Mouse (Mus musculus): ENCODE data around the gene Pias4.

Gene Pias4

DNA sequence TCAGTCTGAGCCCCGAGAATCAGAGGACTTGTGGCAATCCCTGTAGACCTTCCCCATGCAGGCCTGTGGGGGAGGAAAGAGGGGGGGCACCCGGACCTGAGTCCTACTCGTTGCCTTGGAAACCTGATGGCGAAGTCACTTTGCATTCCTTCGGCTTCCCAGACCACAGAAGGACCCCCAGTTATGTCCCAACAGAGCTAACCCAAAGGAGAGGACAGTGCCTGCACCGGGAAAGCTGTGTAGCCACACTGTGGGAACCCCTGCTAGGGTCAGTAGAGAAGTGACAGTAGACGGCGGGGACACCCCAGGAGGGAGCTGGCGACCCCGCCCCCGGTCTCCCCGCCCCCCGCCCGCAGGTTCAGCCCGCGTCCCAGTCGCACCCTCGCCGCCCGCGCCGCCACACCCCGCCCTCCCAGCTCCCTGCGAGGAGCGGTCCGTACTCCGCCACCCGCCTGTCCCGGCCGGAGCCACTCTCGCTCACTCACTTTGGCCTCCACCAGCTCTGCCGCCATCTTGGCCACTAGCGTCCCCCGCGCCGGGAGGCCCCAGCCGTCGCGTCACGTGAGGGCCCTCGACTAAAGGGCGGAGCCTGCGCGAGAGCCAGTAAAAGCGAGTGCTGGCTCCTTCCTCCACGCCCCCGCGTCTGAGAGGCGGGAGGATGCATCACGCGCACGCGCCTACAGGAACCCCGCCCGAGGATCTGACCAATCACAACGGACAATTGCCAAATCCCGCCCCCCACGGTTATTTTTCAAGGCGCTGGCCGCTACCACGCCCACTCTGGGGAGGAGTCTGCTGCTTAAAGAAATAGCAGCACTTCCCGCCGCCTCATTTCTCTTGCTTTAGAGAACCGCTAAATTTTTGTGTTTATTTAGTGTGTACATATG lies at the start of gene Pias4:
Pias4 (minus strand) TSS at position 724 of the 887 bp plus-strand sequence.
- in situ Hi-C loops (cut with MboI, MseI) = no loop called here

DNA sequence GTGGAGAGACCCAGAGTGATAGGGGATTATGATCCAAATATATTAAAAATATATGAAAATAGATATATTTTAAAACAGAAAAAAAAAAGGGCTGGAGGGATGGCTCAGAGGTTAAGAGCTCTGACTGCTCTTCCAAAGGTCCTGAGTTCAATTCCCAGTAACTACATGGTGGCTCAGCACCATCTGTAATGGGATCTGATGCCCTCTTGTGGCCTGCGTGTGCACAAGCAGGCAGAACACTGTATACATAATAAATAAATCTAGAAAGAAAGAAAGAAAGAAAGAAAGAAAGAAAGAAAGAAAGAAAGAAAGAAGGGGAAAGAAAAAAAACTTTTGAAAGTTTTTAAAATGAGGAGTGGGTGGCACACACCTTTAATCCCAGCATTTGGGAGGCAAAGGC lies 49.5 kb upstream of the Pias4 start:
- in situ Hi-C loops (cut with MboI, MseI) = loop anchor here (25.0 kb wide), 1 partner anchor 1995 kb away; no protein-coding TSS in a partner anchor

DNA sequence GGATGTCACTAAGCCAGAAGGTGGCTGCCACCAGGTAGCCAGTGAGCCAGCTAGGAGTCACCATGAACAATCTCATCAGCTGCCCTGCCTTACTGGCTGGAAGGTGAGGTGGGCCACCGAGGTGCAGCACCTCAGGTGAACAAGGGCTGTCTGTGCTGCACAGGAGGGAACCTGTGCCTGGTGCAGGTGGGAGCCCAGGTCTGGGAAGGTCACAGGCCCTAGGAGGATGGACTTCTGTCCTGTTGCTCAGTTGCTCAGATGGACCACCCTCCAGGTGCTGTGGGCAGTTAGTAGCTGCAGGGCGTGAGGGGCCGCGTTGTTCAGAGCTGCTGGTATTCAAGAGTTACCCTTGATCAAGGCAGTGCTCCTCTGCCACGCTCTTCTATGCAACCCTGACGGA lies 49.1 kb upstream of the Pias4 start:
- in situ Hi-C loops (cut with MboI, MseI) = loop anchor here (25.0 kb wide), 1 partner anchor 1995 kb away; no protein-coding TSS in a partner anchor

DNA sequence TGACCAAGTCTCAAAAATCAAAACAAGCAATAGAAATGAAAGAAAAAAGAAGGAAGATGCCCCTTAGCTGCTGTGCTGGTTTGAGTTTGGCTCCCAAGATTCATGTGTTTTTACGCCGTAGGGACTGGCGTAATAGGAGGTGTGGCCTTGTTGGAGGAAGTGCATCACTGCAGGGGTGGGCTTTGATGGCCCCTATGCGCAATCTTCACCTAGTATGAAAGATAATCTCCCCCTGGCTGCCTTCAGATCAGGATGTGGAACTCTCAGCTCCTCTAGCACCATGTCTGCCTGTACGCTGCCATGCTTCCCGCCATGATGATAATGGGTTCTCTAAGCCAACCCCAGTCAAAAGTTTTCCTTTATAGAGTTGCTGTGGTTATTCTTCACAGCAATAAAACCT lies 48.5 kb upstream of the Pias4 start:
- in situ Hi-C loops (cut with MboI, MseI) = loop anchor here (25.0 kb wide), 1 partner anchor 1996 kb away; no protein-coding TSS in a partner anchor

DNA sequence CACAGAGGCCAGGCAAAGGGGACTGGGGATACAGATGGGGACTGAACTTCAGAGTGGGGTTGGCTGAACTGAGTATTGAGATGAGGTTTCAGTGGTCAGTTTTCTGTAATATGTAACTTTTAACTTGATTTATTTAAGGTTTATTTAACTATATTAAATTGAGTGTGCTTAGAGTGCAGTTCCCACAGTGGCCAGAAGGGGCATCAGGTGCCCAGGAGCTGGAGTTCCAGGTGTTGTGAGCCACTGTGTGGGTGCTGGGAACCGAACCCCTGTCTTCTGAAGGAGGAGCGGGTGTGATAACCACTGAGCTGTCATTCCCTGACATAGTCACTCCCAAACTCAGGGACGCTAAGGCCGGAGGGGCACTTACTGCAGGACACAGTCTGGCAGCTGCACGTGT lies 42.4 kb upstream of the Pias4 start:
- in situ Hi-C loops (cut with MboI, MseI) = loop anchor here (25.0 kb wide), 1 partner anchor 2002 kb away; no protein-coding TSS in a partner anchor

DNA sequence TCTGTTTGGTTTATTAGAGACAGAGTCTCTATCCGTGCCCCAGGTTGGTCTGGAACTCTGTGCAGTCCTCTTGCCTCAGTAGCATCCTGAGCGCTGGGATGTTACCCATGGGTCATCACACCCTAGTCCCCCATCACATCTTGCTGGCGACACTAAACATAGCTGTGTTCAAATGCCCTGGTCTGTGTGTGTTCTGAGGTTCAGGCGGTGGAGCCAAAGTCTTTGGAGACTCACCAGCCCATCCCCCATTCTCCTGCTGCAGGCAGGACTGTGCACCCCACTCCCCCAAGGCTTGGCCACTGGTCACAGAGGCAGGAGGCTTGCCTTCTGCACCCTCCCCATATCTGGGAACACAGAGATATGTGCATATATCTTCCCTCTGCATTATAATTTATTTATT lies 36.4 kb upstream of the Pias4 start:
- in situ Hi-C loops (cut with MboI, MseI) = loop anchor here (25.0 kb wide), 1 partner anchor 2008 kb away; no protein-coding TSS in a partner anchor

DNA sequence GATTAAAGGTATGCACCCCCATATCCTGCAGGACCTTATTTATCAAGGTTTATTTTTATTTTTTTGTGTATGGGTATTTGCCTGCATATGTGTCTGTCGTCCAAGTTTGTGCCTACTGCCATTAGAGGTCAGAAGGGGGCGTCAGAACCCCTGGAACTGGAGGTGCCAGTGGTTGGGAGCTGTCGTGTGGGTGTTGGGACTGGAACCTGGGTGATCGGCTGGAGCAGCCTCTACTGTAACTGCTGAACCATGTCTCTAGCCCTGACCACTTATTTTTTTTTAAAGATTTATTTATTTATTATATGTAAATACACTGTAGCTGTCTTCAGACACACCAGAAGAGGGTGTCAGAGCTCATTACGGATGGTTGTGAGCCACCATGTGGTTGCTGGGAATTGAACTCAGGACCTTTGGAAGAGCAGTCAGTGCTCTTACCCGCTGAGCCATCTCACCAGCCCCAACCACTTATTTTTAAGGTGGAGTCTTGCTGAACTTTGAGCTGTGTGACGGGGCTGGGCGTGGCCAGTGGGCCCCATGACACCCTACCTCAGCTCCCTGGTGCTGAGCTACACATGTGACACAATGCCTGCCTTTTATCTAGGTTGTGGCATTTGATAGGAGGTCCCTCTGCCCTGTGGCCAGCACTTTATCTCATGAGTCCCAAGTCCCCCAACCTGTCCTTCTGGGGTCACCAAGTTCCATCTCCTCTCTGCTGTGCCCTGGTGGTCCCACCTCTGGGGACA lies 35.4 kb upstream of the Pias4 start:
- in situ Hi-C loops (cut with MboI, MseI) = loop anchor here (25.0 kb wide), 1 partner anchor 2009 kb away; no protein-coding TSS in a partner anchor

DNA sequence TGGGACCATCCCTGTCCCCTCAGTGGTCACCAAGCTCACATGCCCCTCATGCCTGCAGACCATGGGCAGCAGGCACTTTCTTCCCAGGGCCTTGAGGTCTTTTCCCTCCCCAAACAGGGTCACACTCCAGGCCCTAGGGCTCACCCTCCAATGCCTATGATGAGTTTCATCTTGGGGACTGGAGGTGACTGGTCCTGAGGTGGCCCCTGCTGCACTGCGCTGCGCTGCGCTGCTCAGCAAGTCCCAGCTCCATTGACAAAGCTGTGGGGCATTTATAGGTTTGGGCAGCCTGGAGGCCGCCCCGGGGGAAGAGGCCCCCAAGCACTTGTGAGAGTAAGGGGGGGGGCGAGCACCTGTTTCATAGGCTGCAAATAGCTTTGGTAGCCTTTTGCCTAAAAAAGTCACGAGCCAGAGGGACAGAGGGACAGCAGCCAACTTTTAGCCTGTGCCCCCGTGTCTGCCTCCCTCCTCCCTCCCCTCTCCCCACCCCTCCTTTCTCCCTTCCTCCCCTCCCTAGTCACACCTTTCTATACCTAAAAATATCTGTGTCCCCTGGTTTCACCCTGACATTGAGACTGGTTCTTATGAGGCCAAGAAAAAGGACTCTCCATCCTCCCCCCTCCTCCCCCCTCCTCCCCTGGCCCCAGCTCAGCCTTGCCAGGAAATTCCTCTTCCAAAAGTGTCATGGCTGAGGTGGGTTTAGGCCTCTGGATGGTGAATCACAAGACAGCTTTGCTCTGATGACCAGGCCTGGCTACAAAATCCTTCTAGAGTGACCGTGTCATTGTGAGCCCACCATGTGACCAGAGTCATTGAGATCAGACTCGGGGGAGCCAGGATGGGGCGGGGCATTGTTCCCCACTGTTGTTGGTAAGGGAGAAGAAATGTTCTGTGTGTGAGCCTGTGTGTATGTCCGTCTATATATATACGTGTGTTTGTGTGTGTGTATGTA lies 34.4 kb upstream of the Pias4 start, which contains the start of gene Nmrk2:
Nmrk2 (minus strand) TSS at position 245 of the 952 bp plus-strand sequence.
- in situ Hi-C loops (cut with MboI, MseI) = loop anchor here (25.0 kb wide), 1 partner anchor 2010 kb away; no protein-coding TSS in a partner anchor

DNA sequence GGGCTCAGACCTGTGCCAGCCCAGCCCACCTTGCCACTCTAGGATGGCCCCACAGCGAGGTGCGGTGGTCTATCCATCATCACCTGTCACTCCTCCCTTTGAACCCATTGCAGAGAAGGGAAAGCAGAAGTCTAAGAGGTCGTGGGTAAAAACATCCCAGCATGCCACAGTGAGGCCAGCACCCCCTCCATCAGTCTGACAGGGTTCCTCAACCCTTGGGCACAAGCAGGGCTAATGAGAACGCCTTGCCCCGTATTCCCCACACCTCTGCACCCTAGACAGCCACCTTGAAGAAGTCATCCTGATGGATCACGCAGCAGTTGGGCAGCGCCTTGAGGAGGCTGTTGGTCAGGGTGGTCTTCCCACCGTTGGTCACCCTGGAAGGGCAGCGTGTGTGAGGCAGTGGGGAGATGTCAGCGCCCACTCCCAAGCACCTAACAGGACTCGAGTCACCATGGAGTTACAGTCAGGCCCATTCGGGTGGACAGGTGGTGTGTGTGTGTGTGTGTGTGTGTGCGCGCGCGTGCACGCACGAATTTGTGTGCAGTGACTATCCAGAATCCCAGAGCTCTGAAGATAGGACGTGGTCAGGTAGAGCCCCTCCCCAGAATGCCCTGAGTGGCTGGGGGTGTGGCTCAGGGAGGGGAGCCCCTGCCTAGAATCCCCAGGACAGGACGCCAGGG lies 33.0 kb upstream of the Pias4 start:
- in situ Hi-C loops (cut with MboI, MseI) = loop anchor here (25.0 kb wide), 1 partner anchor 2012 kb away; no protein-coding TSS in a partner anchor

DNA sequence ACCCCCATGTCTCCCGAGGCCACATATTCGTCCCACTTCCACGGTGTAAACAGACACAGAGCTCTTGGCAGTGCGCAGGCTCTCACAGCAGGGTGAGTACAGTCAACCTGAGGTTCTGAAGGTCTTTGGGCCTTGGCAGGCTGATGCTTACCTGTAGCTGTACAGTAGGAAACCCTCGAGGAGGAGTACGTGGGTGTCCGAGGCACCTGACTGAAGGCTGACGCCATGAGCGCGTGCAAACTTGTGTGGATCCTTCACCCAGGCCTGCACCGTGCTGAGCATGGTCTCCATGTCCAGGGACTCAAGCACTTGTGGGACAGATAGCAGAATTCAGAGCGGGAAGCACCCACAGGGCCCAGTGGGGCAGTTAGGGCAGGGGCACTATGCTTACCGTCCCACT lies 32.4 kb upstream of the Pias4 start:
- in situ Hi-C loops (cut with MboI, MseI) = loop anchor here (25.0 kb wide), 1 partner anchor 2012 kb away; no protein-coding TSS in a partner anchor

DNA sequence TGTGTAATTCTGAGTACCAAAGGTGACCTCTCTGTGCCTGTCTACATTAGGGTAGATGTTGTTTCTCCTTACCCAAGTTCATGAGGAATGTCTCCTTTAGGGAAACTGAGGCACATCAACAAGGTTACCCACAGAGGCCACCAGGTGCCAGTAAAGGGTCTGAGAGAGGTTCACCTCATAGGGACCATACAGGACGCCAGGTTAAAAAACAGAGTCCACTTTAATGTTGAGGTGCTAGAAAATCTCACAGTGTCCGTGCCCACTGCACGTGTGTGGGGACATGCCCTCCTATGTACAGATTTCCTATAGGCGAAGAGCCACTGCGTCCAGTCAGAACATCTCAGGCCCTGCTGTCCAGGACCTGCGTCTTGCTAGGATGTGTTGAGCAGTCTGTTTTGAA lies 31.3 kb upstream of the Pias4 start:
- in situ Hi-C loops (cut with MboI, MseI) = loop anchor here (5.0 kb wide), 1 partner anchor 38 kb away; no protein-coding TSS in a partner anchor

DNA sequence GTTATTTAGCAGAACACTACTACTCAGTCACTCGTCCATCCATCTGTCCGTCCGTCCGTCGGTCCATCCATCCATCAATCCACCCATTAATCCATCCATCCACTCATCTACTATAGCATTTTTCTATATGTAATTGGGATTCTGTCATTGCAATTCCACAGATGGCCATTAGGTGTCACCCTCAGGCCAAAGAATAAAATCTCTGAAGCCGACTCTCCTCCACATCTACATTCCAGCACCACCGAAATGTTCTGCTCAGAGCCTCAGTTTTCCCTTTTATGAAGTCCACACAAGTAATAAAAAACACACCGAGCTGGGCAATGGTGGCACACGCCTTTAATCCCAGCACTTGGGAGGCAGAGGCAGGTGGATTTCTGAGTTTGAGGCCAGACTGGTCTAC lies 30.5 kb upstream of the Pias4 start:
- in situ Hi-C loops (cut with MboI, MseI) = loop anchor here (5.0 kb wide), 1 partner anchor 39 kb away; no protein-coding TSS in a partner anchor

DNA sequence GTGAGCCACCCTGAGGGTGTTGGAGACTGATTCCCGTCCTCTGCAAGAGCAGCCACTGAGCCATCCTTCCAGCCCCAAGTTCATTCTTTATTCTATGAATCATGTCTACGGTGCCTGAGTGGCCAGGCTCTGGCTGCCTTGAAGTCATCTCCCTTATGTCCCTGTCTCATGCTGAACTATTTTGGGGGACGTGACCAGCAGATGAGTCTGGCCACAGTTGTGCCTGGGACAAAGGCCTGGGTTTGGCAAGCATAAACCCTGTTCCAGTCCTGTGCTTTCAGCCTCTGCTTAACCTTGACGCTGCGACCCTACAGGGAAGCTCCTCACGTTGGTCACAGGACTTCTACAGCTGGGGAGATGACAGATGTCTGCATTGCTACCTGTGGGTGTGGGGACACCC lies 29.6 kb upstream of the Pias4 start:
- in situ Hi-C loops (cut with MboI, MseI) = loop anchor here (5.0 kb wide), 1 partner anchor 40 kb away; no protein-coding TSS in a partner anchor

DNA sequence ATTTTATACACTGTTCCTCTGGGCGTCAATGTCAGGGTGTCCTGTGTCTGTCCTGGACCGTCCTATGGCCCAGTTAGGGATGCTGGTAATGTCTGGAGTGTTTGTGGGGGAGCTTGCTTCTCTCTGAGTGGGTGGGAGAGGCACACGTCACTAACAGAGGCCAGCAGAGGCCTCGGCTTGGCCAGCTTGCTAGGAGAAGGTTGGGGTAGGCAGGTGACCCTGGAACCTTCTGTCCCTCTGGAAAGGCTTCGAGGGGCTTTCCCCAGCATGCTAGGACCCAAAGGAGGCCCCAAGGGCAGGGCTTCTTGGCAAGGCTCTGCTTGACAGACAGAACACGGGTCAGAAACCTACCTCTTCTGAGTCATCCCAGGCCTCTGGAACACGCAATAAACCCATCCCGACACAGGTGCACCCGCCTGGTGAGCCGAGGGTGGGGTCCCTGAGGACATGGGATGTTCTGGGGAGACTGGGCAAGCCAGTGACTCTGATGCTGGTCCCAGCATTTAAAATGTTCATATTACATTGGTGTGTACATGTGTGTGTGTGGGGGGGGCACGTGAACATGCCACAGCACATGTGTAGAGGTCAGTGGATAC lies 28.8 kb upstream of the Pias4 start:
- in situ Hi-C loops (cut with MboI, MseI) = loop anchor here (5.0 kb wide), 1 partner anchor 41 kb away; no protein-coding TSS in a partner anchor

DNA sequence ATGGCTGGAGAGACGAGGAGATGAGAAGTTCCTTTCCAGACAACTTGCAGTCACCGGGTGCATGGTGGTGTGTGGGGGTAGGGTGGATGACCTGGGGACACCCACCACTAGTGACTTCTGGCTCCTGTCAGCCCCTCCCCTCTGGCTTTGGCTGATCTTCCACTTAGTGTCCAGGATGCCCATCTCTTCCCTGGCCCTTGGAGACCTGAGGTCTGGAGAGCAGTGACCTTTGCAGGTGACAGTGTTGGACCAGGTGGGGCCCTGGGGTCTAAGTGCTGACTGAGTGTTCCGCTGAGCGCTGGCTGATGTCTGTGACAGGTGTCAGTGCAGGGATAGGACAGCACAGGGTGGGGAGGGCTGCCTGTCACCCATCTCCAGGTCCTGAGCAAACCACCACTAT lies 27.6 kb upstream of the Pias4 start:
- in situ Hi-C loops (cut with MboI, MseI) = loop anchor here (5.0 kb wide), 1 partner anchor 42 kb away; no protein-coding TSS in a partner anchor

DNA sequence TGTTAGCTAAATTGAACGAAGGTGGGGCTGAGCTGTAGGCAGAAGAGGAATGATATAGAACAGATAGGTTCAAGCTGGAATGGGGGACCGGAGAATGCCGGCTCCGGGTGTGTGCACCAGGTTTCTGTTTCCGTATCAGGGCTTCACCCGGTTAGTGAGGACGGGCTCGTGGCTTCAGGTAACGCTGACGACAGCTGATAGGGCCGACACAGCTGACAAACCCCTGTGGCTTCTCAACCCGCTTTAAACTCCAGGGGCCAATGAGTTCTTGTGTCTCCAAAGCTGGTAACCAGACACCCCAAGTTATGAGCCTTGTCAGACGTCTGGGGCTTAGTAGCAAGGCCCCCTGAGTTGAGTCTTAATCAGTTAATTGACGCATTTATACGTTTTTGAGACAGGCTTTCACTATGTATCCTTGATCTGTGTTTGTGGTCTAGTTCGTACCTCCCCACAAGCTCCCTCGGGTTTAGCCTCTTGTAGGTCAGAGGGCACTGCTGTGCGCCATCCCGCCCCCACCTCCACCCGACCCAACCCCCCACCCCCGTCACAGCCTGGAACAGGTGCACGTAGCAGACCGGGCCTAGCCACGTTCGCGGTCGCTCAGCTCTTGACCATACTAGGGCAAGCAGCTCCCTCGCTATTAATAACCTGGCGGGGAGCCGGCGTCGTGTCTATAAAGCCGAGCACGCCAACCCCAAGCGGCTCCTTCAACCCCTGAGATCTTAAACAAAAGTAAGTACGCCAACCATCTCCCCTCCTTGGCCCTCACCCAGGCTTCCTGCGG lies 26.5 kb upstream of the Pias4 start:
- in situ Hi-C loops (cut with MboI, MseI) = no loop called here

DNA sequence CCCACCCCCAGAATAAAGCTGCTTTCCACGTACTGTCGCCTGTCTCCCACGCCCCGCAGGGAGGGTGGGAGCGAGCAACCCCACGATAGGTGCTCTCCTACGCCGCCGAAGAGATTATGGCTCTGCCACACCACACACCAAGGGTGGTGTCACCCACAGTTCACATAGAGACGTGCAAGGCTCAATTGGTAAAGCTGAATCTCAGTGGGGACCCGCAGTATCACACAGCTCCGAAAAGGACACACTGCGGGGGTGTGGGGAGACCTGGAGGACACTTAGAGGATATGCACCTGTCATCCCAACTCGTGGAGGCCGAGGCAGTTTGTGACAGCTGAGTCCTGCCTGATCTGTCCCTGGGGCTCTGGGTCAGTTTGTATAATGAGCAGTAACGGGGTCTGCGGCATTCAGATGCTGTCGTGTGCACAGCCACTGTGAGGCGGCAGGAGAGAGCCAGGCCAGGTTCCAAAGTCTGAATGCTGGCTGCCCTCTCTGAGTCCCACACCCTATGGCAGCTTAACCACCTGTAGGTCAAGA lies 25.3 kb upstream of the Pias4 start:
- in situ Hi-C loops (cut with MboI, MseI) = no loop called here

DNA sequence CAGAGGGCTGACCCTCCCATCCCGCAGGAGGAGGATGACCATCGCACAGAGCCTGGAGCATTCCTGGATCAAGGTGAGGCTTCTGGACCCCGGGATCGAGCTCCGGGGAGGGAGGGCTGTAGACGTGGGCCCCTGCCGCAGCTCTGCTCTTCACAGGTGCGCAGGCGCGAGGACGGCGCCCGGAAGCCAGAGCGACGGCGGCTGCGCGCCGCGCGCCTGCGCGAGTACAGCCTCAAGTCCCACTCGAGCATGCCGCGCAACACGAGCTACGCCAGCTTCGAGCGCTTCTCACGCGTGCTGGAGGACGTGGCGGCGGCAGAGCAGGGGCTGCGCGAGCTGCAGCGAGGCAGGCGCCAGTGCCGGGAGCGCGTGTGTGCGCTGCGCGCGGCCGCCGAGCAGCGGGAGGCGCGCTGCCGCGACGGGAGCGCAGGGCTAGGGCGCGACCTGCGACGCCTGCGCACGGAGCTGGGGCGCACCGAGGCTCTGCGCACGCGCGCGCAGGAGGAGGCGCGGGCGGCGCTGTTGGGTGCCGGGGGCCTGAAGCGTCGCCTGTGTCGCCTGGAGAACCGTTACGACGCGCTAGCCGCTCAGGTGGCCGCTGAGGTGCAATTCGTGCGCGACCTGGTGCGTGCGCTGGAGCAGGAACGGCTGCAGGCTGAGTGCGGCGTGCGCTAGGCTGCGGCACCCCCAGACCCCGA lies 24.7 kb upstream of the Pias4 start:
- in situ Hi-C loops (cut with MboI, MseI) = no loop called here

All from T-helper 1 cell (primary cell).